Mouse (Mus musculus) lung, postnatal 0 days (tissue): ENCODE data around the gene Zfp710. TPM values are rescaled to one million over a fixed set of nuclear protein-coding genes. Genes with fewer than 3 reads are reported as not detected.

Experiments used
- ATAC-seq: fragments of 200-750 bp; cut with Nextera tagmentation; 2 replicates; pipeline ENCODE4 v1.8.0; 2017; ENCODE audit warnings: moderate library complexity
- DNase-seq: peaks from one replicate; pipeline ENCODE4 v3.0.0-alpha.2; 2016; ENCODE audit warnings: low spot score
- H3K27ac ChIP-seq: fragments of 300-500 bp; sonication (generic); 2 replicates; pipeline ENCODE4 v1.5.1; 2014; ENCODE audit warnings: antibody characterized with exemption, mild to moderate bottlenecking, low read length, mixed read lengths
- H3K27me3 ChIP-seq: fragments of 300-500 bp; sonication (generic); replicated peaks from 2 replicates; pipeline ENCODE4 v1.6.1; 2014; ENCODE audit warnings: low read length, mixed read lengths; ENCODE audit not compliant: insufficient read depth
- H3K36me3 ChIP-seq: fragments of 300-500 bp; sonication (generic); 2 replicates; pipeline ENCODE4 v1.6.1; 2014; ENCODE audit warnings: low read length, mixed read lengths; ENCODE audit not compliant: insufficient read depth
- H3K4me1 ChIP-seq: fragments of 300-500 bp; sonication (generic); 2 replicates; pipeline ENCODE4 v1.6.1; 2014; ENCODE audit warnings: antibody characterized with exemption, low read depth, low read length, mixed read lengths; ENCODE audit not compliant: insufficient read depth
- H3K4me2 ChIP-seq: fragments of 300-500 bp; sonication (generic); replicated peaks from 2 replicates; pipeline ENCODE4 v1.6.1; 2014; ENCODE audit warnings: low read depth, mild to moderate bottlenecking, low read length, moderate library complexity, mixed read lengths
- H3K4me3 ChIP-seq: fragments of 300-500 bp; sonication (generic); 2 replicates; pipeline ENCODE4 v1.5.1; 2014; ENCODE audit warnings: low read depth, low read length
- H3K9ac ChIP-seq: fragments of 300-500 bp; sonication (generic); replicated peaks from 2 replicates; pipeline ENCODE4 v1.6.1; 2014; ENCODE audit warnings: low read depth, mild to moderate bottlenecking
- H3K9me3 ChIP-seq: fragments of 300-500 bp; sonication (generic); 2 replicates; pipeline ENCODE4 v1.6.1; 2016; ENCODE audit warnings: low read length, mixed read lengths
- CTCF ChIP-seq: IDR thresholded peaks from 2 replicates; pipeline ENCODE4 v1.5.1; 2016; ENCODE audit warnings: antibody characterized with exemption, mild to moderate bottlenecking
- EP300 ChIP-seq: IDR thresholded peaks from 2 replicates; pipeline ENCODE4 v1.6.1; 2016; ENCODE audit warnings: antibody characterized with exemption, mild to moderate bottlenecking, control low read depth
- WGBS: fragments of 180-500 bp; shearing (Covaris S2); extraction: QIAGEN DNeasy Blood & Tissue Kit; methylation state at CpG from one replicate; pipeline ENCODE4 v1.1.7; 2014; 5-methylcytosine and 5-hydroxymethylcytosine counted together
- polyA plus RNA-seq: library from polyadenylated mRNA; unstranded; fragments of >200 nt; fragmentation: Nextera tagmentation; extraction: Ambion mirVana; gene quantifications from 2 replicates; pipeline ENCODE4 v1.2.1, GENCODE M21; 2015

Zfp710 gene
- polyA plus RNA-seq, 1 experiment from 2014 or later: 11.1 TPM

DNA sequence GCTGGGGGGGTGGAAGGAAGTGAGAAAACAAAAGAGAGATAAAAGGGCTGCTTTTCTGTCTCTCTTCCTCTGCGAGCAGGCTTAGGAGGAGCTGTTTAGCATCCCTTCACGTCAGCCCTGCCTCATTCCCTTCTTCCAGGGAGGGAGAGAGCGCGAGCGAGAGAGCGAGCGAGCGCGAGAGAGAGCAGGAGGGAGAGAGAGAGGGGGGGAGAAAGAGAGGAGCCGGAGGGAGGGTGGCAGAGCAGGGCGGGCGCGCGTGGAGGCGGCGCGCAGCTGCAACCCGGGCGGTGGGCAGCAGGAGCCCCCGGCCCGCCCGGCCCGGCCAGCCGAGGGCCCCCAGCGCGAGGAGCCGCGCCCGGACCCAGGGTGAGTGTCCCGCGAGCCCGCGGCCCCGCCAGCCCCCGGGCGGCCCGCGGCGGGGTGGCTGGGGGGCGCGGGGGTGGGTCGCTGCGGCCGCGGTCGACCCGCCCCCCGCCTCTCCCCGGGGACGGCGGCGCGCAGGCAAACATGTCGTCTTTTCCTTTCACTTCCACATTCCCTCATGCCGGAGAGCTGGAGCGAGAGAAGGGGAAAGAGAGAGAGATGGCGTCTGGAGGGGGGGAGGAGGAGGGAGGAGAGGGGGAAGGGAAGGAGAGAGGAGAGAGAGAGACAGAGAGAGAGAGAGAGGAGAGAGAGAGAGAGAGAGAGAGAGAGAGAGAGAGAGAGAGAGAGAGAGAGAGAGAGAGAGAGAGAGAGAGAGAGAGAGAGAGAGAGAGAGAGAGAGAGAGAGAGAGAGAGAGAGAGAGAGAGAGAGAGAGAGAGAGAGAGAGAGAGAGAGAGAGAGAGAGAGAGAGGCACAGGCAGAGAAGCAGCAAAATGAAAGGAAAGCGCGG is 1.7 kb downstream of the Zfp710 start:
- H3K4me3 ChIP-seq: peak overlapping the region; percentile 87
- TF ChIP-seq CTCF (no peak), EP300 (no peak)
- ATAC-seq (peak; percentile 23), DNase-seq (peak; percentile 83)
- H3K4me2 ChIP-seq: peak overlapping the region; percentile 95
- H3K9ac ChIP-seq: peak overlapping the region; percentile 88
- H3K9me3 ChIP-seq: no peaks in the 10 kb centered on the region
- H3K4me1 ChIP-seq: no peaks in the 10 kb centered on the region; the same call in 1 of the 2 replicates
- 1% methylated on average over 19 of the region's 59 CpGs for WGBS
- H3K27ac ChIP-seq: peak overlapping the region; percentile 98
- no peaks in the 10 kb centered on the region for H3K36me3 ChIP-seq
- no peaks in the 10 kb centered on the region for H3K27me3 ChIP-seq

DNA sequence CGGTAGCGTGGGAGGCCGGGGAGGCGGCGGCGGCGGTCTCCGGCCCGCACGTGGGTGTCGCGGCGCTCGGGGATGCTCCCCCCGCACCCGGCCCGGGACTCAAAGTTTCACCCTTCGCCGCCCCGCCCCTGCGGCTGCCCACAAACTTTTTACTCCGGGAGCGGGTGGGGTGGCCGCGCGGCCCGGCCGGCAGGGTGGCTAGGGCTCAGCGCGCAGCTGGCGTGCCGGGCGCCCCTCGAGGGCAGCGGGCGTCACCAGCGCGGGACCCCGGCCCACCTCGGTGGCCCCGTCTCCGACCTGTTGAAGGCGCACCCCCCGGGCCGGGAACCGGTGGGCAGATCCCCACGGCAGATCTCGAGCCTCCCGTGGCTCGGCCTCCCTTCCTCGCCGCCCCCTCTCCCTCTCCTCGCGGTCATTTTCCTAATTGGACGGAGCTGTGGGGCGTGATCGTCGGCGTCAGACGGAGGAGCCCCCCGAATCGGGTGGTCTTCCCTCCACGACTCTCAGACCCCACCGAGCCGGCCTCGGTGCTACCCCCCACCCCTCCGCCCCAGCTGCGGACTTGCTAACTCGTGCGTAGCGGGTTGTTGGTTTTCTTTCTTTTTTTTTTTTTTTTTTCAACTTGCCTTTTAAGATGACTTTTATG is 2.5 kb downstream of the Zfp710 start:
- H3K4me2 ChIP-seq: peak overlapping the region; percentile 95
- H3K9me3 ChIP-seq: no peaks in the 10 kb centered on the region
- DNase-seq: peak; percentile 90
- TF ChIP-seq CTCF (no peak), EP300 (no peak)
- under 1% methylated on average over 46 of the region's 71 CpGs for WGBS
- no peaks in the 10 kb centered on the region for H3K36me3 ChIP-seq
- peak; percentile 45 for ATAC-seq
- H3K4me3 ChIP-seq: peak overlapping the region; percentile 87
- no peaks in the 10 kb centered on the region; the same call in 1 of the 2 replicates for H3K4me1 ChIP-seq
- H3K27ac ChIP-seq: peak overlapping the region; percentile 98
- H3K9ac ChIP-seq: peak overlapping the region; percentile 88
- no peaks in the 10 kb centered on the region for H3K27me3 ChIP-seq

DNA sequence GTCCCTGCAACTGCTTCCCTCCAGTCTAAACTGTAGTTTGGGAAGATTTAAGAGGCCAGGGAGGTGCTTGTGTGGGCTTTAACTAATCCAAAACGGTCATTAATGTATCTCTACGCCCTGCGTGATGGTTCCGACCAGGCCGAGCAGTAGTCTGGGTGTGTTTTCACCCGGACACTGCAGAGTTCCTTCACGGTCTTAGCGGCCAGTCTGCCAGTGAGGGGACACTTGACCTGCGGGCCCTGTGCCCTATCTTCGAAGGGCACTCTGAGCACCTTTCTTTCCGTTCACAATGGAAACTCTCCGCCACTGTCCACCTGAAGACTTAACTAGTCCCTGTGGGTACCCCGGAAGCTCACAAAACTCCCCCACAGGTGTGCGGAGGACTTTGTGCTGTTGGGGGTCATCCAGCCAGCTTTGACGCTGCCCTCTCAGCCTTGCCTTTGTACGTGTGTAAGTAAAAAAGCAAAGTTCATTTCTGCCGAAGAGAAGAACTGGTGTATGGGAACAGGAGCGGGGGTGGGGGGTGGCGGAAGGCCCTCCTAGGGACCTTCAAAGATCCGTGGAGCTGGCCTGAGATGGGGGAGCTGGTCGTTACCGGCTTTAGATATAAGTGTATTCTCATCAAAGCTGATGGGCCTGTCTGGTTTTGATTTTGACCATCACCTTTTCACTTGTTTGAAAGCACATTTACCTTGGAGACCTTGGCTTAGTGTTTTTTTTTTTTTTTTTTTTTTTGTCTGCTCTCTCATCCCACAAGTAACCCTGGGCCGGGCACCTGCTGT is 3.2 kb downstream of the Zfp710 start:
- peak overlapping the region; percentile 87 for H3K4me3 ChIP-seq
- peak overlapping the region; percentile 95 for H3K4me2 ChIP-seq
- H3K27ac ChIP-seq: peak overlapping the region; percentile 98
- ATAC-seq: no peak
- DNase-seq: peak; percentile 50
- no peaks in the 10 kb centered on the region for H3K9me3 ChIP-seq
- TF ChIP-seq CTCF: no peak
- no peak for TF ChIP-seq EP300
- WGBS: 5% methylated on average over 23 of the region's 23 CpGs
- H3K4me1 ChIP-seq: peaks cover 2% of the 10 kb centered on the region; the same call in 1 of the 2 replicates
- H3K9ac ChIP-seq: peak overlapping the region; percentile 88
- H3K27me3 ChIP-seq: no peaks in the 10 kb centered on the region
- no peaks in the 10 kb centered on the region for H3K36me3 ChIP-seq

DNA sequence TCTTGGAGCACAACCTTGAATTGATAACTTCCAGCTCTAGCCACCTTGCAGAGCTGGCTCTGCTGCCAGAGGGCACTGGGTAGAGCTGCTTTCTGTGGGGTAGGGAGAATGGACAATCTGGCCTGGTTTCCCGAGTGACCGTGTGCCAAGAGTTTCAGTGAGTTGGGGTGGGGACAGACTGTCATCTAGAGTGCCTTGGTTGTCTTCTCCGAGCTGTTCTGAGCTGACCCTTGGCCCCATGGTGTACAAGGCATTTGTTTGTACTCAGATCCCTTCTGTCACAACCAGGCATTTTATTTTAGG is 3.8 kb downstream of the Zfp710 start:
- peak overlapping the region; percentile 95 for H3K4me2 ChIP-seq
- WGBS: 4% methylated on average over 3 of the region's 3 CpGs
- no peaks in the 10 kb centered on the region for H3K9me3 ChIP-seq
- no peaks in the 10 kb centered on the region for H3K27me3 ChIP-seq
- peak overlapping the region; percentile 41 for H3K9ac ChIP-seq
- no peaks in the 10 kb centered on the region for H3K36me3 ChIP-seq
- H3K4me3 ChIP-seq: peak overlapping the region; percentile 87
- DNase-seq (peak; percentile 35), ATAC-seq (no peak)
- H3K27ac ChIP-seq: peak overlapping the region; percentile 98; the same call in 1 of the 2 replicates
- H3K4me1 ChIP-seq: peaks cover 5% of the 10 kb centered on the region; the same call in 1 of the 2 replicates
- TF ChIP-seq CTCF (no peak), EP300 (no peak)

DNA sequence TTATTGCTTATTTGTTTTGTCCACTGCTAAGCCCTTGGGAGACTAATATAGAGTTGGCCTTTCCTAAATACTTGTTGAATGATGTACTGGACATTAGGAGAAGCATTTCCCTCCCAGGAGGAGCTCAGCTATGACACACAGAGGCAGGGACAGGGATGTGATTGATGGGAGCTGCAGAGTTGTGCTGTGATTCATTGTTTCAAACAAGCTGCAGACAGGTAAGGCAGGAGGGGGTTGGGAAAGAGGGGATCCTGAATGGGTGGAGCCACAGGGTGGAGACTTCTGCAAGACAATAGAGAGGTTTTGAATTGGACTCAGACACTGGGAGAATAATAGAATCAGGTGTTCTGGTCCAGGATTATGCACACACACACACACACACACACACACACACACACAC is 5.4 kb downstream of the Zfp710 start:
- Histone ChIP-seq H3K27me3 (no peaks in the 10 kb centered on the region), H3K4me3 (no peak overlapping the region), H3K36me3 (no peaks in the 10 kb centered on the region), H3K9me3 (no peaks in the 10 kb centered on the region), H3K9ac (no peak overlapping the region), H3K4me1 (peaks cover 10% of the 10 kb centered on the region; the same call in 1 of the 2 replicates), H3K27ac (peak overlapping the region; percentile 10; the same call in 1 of the 2 replicates), H3K4me2 (no peak overlapping the region)
- ATAC-seq (no peak), DNase-seq (peak; percentile 11)
- TF ChIP-seq EP300: no peak
- no peak for TF ChIP-seq CTCF

DNA sequence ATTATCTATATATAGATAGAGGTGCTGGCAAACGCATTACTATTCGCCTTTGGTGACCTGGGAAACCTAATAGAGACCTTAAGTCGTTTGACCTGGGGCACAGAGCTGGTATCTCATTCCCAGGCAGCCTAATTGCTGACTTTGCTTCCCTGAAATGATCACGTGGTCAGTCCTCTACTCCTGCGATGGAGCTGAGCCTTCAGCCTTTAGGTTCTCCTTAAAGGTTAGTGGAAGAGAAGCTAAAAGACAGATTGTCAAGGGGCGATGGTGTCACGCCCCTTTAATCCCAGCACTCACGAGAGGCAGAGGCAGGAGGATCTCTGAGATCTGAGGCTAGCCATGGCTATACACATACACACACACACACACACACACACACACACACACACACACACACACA is 5.9 kb downstream of the Zfp710 start:
- H3K4me1 ChIP-seq: peaks cover 15% of the 10 kb centered on the region; the same call in 1 of the 2 replicates
- no peak for DNase-seq

More for the DNA sequence above, 5.9 kb downstream of the Zfp710 start:
- no peak overlapping the region for H3K9ac ChIP-seq
- H3K9me3 ChIP-seq: no peaks in the 10 kb centered on the region
- no peak overlapping the region for H3K27ac ChIP-seq
- no peak for ATAC-seq
- WGBS: 89% methylated on average over 8 of the region's 8 CpGs
- no peaks in the 10 kb centered on the region for H3K27me3 ChIP-seq
- TF ChIP-seq CTCF (no peak), EP300 (no peak)
- H3K4me2 ChIP-seq: no peak overlapping the region
- no peak overlapping the region for H3K4me3 ChIP-seq
- H3K36me3 ChIP-seq: no peaks in the 10 kb centered on the region
